Mouse (Mus musculus) midbrain, embryonic 14.5 days (tissue): ENCODE measurements around the gene Psat1. TPM values are rescaled to one million over a fixed set of nuclear protein-coding genes. Genes with fewer than 3 reads are reported as not detected.

Source experiments
- ATAC-seq: fragments of 200-750 bp; cut with Nextera tagmentation; 2 replicates; pipeline ENCODE4 v1.8.0; 2017; ENCODE audit warnings: moderate number of reproducible peaks, moderate library complexity; ENCODE audit not compliant: low FRiP score, low TSS enrichment
- DNase-seq: peaks from one replicate; pipeline ENCODE4 v3.0.0-alpha.2; 2015
- H3K27ac ChIP-seq: fragments of 300-500 bp; sonication (generic); replicated peaks from 2 replicates; pipeline ENCODE4 v1.5.1; 2014; ENCODE audit warnings: mild to moderate bottlenecking, low read depth, low read length, moderate library complexity
- H3K27me3 ChIP-seq: fragments of 300-500 bp; sonication (generic); 2 replicates; pipeline ENCODE4 v1.6.1; 2014; ENCODE audit warnings: low read length, control low read depth, mixed read lengths; ENCODE audit not compliant: control insufficient read depth, insufficient read depth
- H3K36me3 ChIP-seq: fragments of 300-500 bp; sonication (generic); 2 replicates; pipeline ENCODE4 v1.6.1; 2014; ENCODE audit warnings: low read length, control low read depth; ENCODE audit not compliant: control insufficient read depth, insufficient read depth
- H3K4me1 ChIP-seq: fragments of 300-500 bp; sonication (generic); 2 replicates; pipeline ENCODE4 v1.6.1; 2014; ENCODE audit warnings: mild to moderate bottlenecking, antibody characterized with exemption, low read length, control low read depth; ENCODE audit not compliant: control insufficient read depth, insufficient read depth
- H3K4me2 ChIP-seq: fragments of 300-500 bp; sonication (generic); 2 replicates; pipeline ENCODE4 v1.6.1; 2014; ENCODE audit warnings: mild to moderate bottlenecking, low read length, moderate library complexity
- H3K4me3 ChIP-seq: fragments of 300-500 bp; sonication (generic); replicated peaks from 2 replicates; pipeline ENCODE4 v1.5.1; 2014; ENCODE audit warnings: low read depth, low read length
- H3K9ac ChIP-seq: fragments of 300-500 bp; sonication (generic); replicated peaks from 2 replicates; pipeline ENCODE4 v1.6.1; 2014; ENCODE audit warnings: mild to moderate bottlenecking, low read length, moderate library complexity
- H3K9me3 ChIP-seq: fragments of 300-500 bp; sonication (generic); 2 replicates; pipeline ENCODE4 v1.6.1; 2016; ENCODE audit warnings: low read length, control low read depth, mixed read lengths; ENCODE audit not compliant: control insufficient read depth
- WGBS: fragments of 180-500 bp; shearing (Covaris S2); extraction: QIAGEN DNeasy Blood & Tissue Kit; methylation state at CpG from one replicate; pipeline ENCODE4 v1.1.7; 2014; 5-methylcytosine and 5-hydroxymethylcytosine counted together
- polyA plus RNA-seq: library from polyadenylated mRNA; unstranded; fragments of >200 nt; fragmentation: Nextera tagmentation; extraction: Ambion mirVana; gene quantifications from 2 replicates; pipeline ENCODE4 v1.2.1, GENCODE M21; 2014

Gene Psat1
- polyA plus RNA-seq, 1 experiment from 2014 or later, result 137 TPM

DNA sequence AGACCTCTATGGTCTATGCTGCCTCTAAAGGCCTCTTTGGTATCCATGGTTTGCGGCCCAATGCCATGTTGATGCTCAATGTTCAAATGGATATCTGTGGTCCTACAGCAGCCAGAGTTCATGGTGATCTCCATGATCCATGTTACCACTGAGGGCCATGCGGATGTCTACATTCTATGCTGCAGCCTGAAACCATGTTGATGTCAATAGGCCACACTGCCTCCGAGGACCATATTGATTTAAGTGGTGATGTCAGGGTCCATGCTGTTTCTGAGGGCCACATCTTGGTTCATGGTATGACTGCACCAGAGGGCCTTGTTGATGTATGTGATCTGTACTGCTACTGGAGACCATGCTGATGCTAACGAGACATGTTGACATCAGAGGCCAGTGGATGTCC is 55.0 kb downstream of the Psat1 start:
- no peak for ATAC-seq
- 98% methylated on average over 4 of the region's 4 CpGs for WGBS

DNA sequence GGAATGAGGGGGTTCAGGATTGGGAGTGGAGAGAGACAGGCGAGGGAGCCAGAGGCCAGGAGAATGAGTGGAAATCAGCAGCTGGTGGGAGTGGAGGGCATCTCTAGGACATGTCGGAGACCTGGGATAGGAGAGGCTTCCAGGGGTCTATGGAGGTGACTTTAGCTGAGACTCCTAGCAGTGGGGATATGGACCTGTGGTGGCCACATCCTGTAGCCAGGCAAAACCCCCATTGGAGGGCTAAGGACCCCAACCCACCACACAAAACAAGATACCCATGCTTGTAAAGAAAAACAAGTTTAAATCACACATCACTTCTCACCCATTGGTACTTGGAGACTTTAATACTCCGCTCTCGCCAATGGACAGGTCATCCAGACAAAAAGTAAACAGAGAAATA is 58.7 kb downstream of the Psat1 start:
- Histone ChIP-seq H3K4me3 (no peak overlapping the region), H3K9me3 (no peaks in the 10 kb centered on the region), H3K36me3 (no peaks in the 10 kb centered on the region), H3K27ac (no peak overlapping the region), H3K4me1 (no peaks in the 10 kb centered on the region), H3K27me3 (no peaks in the 10 kb centered on the region), H3K4me2 (no peak overlapping the region), H3K9ac (no peak overlapping the region)
- DNase-seq, result no peak
- WGBS, result 95% methylated on average over 4 of the region's 4 CpGs
- ATAC-seq, result no peak

More for the DNA sequence above, 55.0 kb downstream of the Psat1 start:
- no peak overlapping the region for H3K27ac ChIP-seq
- DNase-seq, result no peak
- H3K4me2 ChIP-seq, result no peak overlapping the region
- no peak overlapping the region for H3K9ac ChIP-seq
- no peaks in the 10 kb centered on the region for H3K9me3 ChIP-seq
- no peaks in the 10 kb centered on the region for H3K4me1 ChIP-seq
- no peaks in the 10 kb centered on the region for H3K27me3 ChIP-seq
- H3K36me3 ChIP-seq, result no peaks in the 10 kb centered on the region
- no peak overlapping the region for H3K4me3 ChIP-seq

DNA sequence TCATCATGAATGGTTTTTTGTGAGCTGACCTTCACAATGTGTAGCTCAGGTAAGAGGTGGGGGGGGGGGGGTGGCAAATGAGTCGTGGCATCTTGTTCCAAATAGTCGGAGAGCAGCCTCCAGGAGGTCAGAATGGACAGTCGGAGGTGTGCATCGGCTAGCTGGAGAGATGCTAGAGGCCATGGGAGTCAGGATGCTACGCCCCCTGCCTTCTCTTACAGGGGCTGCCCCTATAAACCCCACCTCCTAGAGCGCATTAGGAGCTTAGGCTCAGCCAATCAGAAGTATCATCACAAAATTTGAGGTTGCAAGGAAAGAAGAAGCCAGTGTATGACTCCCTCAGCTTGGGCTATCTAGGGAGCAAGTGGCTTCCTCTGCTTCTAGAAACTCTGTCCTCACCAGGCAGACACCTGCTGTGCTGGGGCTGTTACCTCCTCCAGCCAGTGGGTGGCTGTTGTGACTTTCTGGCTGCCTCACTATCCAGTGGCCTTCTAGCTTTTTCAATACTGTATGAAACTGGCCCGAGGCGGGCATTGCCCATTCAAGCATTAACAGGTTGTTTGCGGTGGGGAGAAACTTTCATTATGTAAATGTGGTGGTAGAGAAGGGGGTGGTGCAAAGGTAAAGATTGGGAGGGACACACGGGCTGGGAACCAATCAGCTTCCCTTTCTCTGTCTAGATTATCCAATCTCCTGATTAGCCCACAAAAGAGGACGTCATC is 64.3 kb downstream of the Psat1 start:
- ATAC-seq (no peak), DNase-seq (no peak)
- no peak overlapping the region for H3K4me3 ChIP-seq
- no peaks in the 10 kb centered on the region for H3K4me1 ChIP-seq
- H3K27me3 ChIP-seq, result no peaks in the 10 kb centered on the region
- no peak overlapping the region for H3K27ac ChIP-seq
- H3K36me3 ChIP-seq, result no peaks in the 10 kb centered on the region
- no peak overlapping the region for H3K9ac ChIP-seq
- no peak overlapping the region for H3K4me2 ChIP-seq
- WGBS, result 81% methylated on average over 11 of the region's 11 CpGs
- H3K9me3 ChIP-seq, result no peaks in the 10 kb centered on the region

DNA sequence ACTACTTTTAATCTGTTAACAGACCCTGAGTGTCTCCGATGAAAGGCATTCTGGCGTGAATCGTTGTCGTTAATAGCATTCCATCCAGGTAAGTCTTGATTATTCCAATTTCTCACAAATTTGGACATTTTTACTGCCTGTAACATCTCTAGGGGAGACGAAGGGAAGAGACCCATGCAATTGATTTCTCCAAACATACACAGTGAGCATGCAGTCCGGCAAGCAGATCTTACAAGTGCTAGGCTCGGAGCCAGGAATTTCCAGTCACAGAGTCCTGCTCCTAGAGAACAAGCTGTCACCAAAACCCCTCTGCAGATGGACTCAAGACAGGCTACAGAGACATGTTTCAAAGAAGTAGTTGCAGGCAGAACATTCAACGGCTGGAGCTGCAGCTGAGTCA is 66.4 kb downstream of the Psat1 start:
- WGBS, result 85% methylated on average over 8 of the region's 8 CpGs
- Histone ChIP-seq H3K27me3 (no peaks in the 10 kb centered on the region), H3K4me2 (no peak overlapping the region), H3K4me3 (no peak overlapping the region), H3K27ac (no peak overlapping the region), H3K9me3 (no peaks in the 10 kb centered on the region), H3K4me1 (no peaks in the 10 kb centered on the region), H3K36me3 (no peaks in the 10 kb centered on the region), H3K9ac (no peak overlapping the region)
- peak; percentile 17 for DNase-seq
- no peak for ATAC-seq

DNA sequence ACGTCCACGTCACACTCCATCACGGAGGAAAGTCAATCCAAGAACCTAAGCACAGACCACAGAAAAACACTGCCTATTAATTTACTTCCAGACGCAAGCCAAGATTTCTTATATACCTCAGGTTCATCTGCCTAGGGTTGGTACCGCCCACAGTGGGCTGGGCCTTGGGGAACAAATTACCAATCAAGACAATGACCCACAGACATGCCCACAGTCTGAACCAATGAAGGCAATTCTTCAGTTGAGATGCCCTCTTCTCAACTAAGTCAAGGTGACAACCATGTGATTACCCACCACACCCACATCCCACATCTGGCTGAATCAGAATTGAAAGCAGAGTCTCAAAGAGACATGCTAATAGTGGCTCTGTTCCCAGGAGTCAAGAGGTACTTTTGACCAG is 67.9 kb downstream of the Psat1 start:
- no peak for DNase-seq
- no peak overlapping the region for H3K9ac ChIP-seq
- H3K4me3 ChIP-seq, result no peak overlapping the region
- no peak for ATAC-seq
- H3K4me1 ChIP-seq, result no peaks in the 10 kb centered on the region
- H3K27me3 ChIP-seq, result no peaks in the 10 kb centered on the region
- no peaks in the 10 kb centered on the region for H3K36me3 ChIP-seq
- H3K27ac ChIP-seq, result no peak overlapping the region
- no peak overlapping the region for H3K4me2 ChIP-seq
- H3K9me3 ChIP-seq, result no peaks in the 10 kb centered on the region
- WGBS, result 91% methylated on average over 5 of the region's 5 CpGs

DNA sequence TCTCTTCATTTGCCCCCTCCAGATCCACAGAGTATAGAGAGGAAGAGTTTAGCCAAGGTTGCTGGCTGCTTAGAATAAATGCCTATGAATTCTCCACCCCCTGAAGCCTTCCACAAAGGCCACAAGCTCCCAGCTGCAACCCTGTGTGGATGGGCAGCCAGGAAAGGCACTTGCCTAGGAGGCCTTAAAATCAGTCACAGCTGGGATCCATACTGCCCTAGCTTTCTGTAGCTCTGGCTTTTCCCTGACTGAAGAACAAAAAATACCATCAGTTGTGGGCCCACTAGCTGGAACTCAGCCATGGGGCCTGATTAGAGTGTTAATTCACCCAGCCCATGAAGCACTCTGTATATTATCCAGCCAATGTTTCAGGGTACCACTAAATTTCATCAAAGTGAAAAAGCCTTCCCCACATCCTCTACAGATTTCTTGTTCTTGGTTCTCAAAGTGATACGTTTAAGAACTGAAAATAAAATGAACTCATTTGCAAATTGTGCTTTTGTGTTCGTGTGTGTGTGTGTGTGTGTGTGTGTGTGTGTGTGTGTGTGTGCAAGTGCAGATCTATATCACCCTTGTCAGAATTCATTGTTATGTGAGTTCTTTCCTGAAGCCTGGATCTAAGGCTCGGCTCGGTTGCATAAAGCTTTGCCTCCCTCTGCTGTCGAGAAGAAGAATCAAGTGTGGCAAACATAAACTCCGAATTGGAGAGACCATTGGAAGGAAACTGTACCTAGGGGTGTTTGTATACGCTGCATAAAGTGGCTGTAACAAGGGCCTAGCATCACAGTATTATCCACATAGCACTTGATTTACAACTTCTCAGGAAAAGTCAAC is 78.1 kb downstream of the Psat1 start:
- no peak overlapping the region for H3K27ac ChIP-seq
- H3K27me3 ChIP-seq, result no peaks in the 10 kb centered on the region
- H3K4me2 ChIP-seq, result no peak overlapping the region
- peaks cover 7% of the 10 kb centered on the region for H3K4me1 ChIP-seq
- no peaks in the 10 kb centered on the region for H3K36me3 ChIP-seq
- 19% methylated on average over 7 of the region's 7 CpGs for WGBS
- DNase-seq, result peak; percentile 86
- no peak overlapping the region for H3K9ac ChIP-seq
- ATAC-seq, result peak; percentile 62; the same call in 1 of the 2 replicates
- H3K9me3 ChIP-seq, result no peaks in the 10 kb centered on the region
- no peak overlapping the region for H3K4me3 ChIP-seq

DNA sequence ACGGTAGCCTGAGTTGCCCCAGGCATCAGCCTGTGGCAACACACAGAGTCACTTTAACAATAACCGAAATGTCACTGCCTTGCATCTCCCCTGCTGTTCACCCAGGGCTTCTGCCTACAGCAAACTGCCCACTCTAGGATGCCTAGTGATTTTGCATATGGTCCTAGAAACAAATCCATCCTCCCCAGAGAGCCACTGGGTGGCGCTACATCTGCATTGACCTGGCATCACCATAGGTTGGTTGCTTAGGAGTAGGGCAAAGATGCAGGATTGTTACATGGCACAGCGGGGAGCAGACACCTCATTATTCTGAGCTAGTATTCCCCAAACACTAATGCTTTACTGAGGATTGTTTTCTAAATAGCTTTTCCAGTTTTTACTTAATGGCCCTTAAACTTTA is 80.3 kb downstream of the Psat1 start:
- ATAC-seq (no peak), DNase-seq (peak; percentile 42)
- Histone ChIP-seq H3K36me3 (no peaks in the 10 kb centered on the region), H3K4me1 (peaks cover 7% of the 10 kb centered on the region), H3K27me3 (no peaks in the 10 kb centered on the region; the same call in 1 of the 2 replicates), H3K4me3 (no peak overlapping the region), H3K27ac (no peak overlapping the region), H3K9me3 (no peaks in the 10 kb centered on the region), H3K4me2 (no peak overlapping the region), H3K9ac (no peak overlapping the region)
- 43% methylated on average over 4 of the region's 4 CpGs for WGBS

DNA sequence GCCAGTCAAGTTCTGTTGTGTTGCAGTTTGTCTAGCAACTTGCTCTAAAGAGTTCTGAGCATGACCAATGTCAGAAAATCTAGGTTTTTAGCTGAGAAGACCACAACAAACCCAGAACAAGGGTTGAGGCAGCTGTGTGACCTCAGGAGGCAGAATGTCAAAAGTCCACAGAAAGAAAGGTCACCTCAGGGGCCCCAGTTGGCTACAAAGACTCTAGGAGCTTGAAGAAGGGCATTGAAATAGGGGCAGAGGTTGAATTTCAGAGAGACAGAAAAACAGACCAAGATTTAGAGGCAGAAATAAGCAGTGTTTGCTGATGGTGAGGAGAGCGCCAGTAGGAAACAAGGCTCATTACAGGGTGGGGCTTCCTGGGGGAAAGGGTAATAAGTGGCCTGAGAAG is 81.0 kb downstream of the Psat1 start:
- H3K4me1 ChIP-seq, result peaks cover 7% of the 10 kb centered on the region
- no peak overlapping the region for H3K4me3 ChIP-seq
- no peaks in the 10 kb centered on the region; the same call in 1 of the 2 replicates for H3K27me3 ChIP-seq
- DNase-seq (no peak), ATAC-seq (no peak)
- 67% methylated on average over 1 of the region's 1 CpGs for WGBS
- no peaks in the 10 kb centered on the region for H3K36me3 ChIP-seq
- no peak overlapping the region for H3K27ac ChIP-seq
- H3K4me2 ChIP-seq, result no peak overlapping the region
- H3K9me3 ChIP-seq, result no peaks in the 10 kb centered on the region
- no peak overlapping the region for H3K9ac ChIP-seq

DNA sequence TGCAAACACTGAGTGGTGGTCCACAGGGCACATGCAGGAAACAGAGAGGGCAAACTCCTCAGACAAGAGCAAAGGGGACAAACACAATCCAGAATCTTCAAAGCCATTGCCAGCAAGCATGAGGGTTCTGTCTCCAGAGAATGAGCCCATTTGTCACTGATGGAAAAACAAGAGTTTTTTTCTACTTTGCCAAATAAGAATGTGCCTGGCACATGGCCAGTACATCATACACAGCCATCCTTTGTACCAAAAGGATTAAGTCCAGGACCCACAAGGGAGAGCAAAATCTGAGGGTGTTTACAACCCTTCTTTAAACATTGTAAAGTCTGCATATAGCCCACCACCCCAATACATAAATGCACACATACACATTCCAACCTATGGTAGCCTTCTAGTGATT is 81.7 kb downstream of the Psat1 start:
- no peak overlapping the region for H3K9ac ChIP-seq
- no peaks in the 10 kb centered on the region for H3K9me3 ChIP-seq
- no peaks in the 10 kb centered on the region; the same call in 1 of the 2 replicates for H3K27me3 ChIP-seq
- peaks cover 7% of the 10 kb centered on the region for H3K4me1 ChIP-seq
- ATAC-seq (no peak), DNase-seq (peak; percentile 51)
- H3K4me3 ChIP-seq, result no peak overlapping the region
- no peak overlapping the region for H3K27ac ChIP-seq
- no peak overlapping the region for H3K4me2 ChIP-seq
- H3K36me3 ChIP-seq, result no peaks in the 10 kb centered on the region
